Mouse (Mus musculus) gastrocnemius, adult 2 months (tissue): ENCODE data around the gene Dpp4. TPM values are rescaled to one million over a fixed set of nuclear protein-coding genes. Genes with fewer than 3 reads are reported as not detected.

Source experiments
- DNase-seq: peaks from one replicate; pipeline ENCODE4 v3.0.0; 2022
- H3K27ac ChIP-seq: fragments of 200-600 bp; 2 replicates; pipeline ENCODE4 v1.8.1; 2022; ENCODE audit warnings: mild to moderate bottlenecking
- H3K4me3 ChIP-seq: fragments of 200-600 bp; 2 replicates; pipeline ENCODE4 v1.8.1; 2022; ENCODE audit warnings: mild to moderate bottlenecking, moderate library complexity
- CTCF ChIP-seq: fragments of 200-600 bp; IDR thresholded peaks from 2 replicates; pipeline ENCODE4 v1.8.1; 2022; ENCODE audit warnings: antibody characterized with exemption, mild to moderate bottlenecking, moderate library complexity
- intact Hi-C: fragments of 180-260 bp; cut with DNase I; formaldehyde crosslinking; loops from one replicate; pipeline ENCODE4 v1.15.1; 2025
- long read RNA-seq, 2 experiments: library from polyadenylated mRNA; stranded (forward); transcript quantifications; one replicate each; pipeline ENCODE4 v2.0.0; 2021
- total RNA-seq, 2 experiments: library from RNA; stranded (reverse); gene quantifications; 2 replicates each; pipeline ENCODE4 v1.2.3; 2021

Dpp4 gene
- total RNA-seq, result 1 to 10 TPM; 4.6 to 5.2 TPM
- long read RNA-seq, experiment 1, full-length matches to known transcripts, result 6 of 7 reads
- long read RNA-seq, experiment 1, partial matches to known transcripts, result 0 of 7 reads
- long read RNA-seq, experiment 1, other reads (novel, unspliced or antisense), result 1 of 7 reads
- long read RNA-seq, experiment 2, result 0 reads

DNA sequence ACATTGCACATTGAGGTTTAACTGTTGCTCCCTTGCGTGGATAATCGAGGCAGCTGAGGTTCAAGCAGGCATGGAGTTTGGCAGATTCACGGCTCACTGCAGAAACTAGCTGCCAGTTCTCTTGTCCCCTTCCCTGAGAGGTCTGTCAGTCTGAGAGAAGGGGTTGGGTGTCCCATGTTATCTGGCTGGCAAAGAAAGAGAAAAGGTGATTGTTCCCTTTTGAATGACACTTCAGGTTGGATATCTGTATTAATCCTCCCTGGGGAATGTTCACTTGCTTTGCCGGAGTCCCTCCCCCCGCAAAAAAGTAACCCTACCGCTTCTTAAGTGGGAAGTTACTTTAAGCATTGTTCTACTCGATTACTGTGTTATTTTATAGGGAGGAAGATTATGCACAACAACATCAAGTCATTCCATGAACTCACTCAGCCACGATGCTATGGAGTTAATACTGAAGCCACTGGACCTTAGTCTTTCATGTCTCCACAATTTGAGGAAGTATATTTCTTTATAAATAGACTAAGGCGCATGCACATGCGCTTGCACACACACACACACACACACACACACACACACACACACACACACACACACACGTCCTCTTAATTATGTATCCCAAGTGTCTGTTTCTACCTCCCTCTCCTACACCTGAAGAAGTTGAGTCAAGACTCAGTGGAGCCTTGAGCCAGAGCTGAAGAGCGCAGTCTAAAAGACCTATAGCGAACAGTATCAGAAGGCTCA lies at the start of gene Dpp4:
Dpp4 (minus strand) TSS at position 151 of the 741 bp plus-strand sequence.
- DNase-seq, result no peak
- H3K27ac ChIP-seq, result peak within 1 kb of the TSS; percentile 79
- no peak for TF ChIP-seq CTCF
- peak within 1 kb of the TSS; percentile 73 for H3K4me3 ChIP-seq
- intact Hi-C loops, result no loop called here

GRCm38 (mm10) chr2:62460815-62461450 lies 48.9 kb upstream of the Dpp4 start:
- H3K27ac ChIP-seq, result no peak overlapping the region
- H3K4me3 ChIP-seq, result no peak overlapping the region
- intact Hi-C loops, result no loop called here
- no peak for TF ChIP-seq CTCF
- DNase-seq, result no peak

GRCm38 (mm10) chr2:62460231-62460710 lies 48.2 kb upstream of the Dpp4 start:
- Histone ChIP-seq H3K27ac (no peak overlapping the region), H3K4me3 (no peak overlapping the region)
- DNase-seq, result no peak
- no peak for TF ChIP-seq CTCF
- intact Hi-C loops, result no loop called here

GRCm38 (mm10) chr2:62459241-62460174 lies 47.5 kb upstream of the Dpp4 start:
- Histone ChIP-seq H3K4me3 (peak overlapping the region; percentile 36), H3K27ac (no peak overlapping the region)
- intact Hi-C loops, result loop anchor here (5.0 kb wide), 2 partner anchors 112 to 472 kb away; no protein-coding TSS in a partner anchor
- no peak for TF ChIP-seq CTCF
- no peak for DNase-seq

DNA sequence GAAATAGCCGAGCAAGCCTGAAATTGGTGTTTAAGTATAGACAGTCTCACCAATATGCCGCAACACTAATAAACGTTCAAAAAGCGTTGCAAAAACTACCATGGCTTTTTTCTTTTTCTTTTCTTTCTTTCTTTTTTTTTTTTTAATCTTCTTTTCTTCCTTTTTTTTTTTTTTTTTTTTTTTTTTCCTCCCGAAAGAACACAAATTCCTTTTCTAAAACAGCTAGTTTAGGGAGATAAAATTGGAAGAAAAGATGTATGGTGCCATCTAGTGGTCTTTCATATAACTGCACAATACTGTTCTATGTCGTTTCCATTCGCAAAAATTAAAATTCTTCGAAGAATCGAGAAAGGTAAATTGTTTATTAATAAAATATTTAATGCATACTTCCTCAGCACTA lies 46.0 kb upstream of the Dpp4 start:
- no peak overlapping the region for H3K4me3 ChIP-seq
- TF ChIP-seq CTCF, result peak; percentile 74
- no peak overlapping the region for H3K27ac ChIP-seq
- intact Hi-C loops, result loop anchor here (5.0 kb wide), 2 partner anchors 111 to 471 kb away; no protein-coding TSS in a partner anchor
- no peak for DNase-seq

DNA sequence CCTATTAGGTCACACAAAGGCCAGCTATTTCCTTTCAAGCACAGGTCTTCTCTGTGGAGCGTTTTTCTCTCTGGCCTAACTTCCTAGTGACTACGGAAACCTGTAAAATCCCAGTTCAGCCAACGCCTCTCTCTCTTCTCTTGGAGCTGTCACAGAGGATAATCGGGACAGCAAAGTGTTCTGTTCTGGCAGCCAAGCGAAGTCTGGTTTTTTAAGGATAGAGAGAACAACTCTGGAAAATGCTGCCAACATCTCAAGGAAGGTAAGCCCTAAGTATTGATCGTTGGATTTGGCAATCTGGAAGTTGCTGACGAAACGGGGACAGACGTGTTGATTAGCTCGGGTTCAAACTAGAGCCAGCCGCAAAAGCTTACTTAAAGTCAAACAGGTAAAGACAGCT lies 43.0 kb upstream of the Dpp4 start:
- Histone ChIP-seq H3K27ac (no peak overlapping the region), H3K4me3 (no peak overlapping the region)
- no peak for TF ChIP-seq CTCF
- intact Hi-C loops, result loop anchor here (5.0 kb wide), 2 partner anchors 108 to 468 kb away; no protein-coding TSS in a partner anchor
- no peak for DNase-seq

GRCm38 (mm10) chr2:62454033-62454432 lies 42.0 kb upstream of the Dpp4 start:
- intact Hi-C loops, result no loop called here
- Histone ChIP-seq H3K4me3 (no peak overlapping the region), H3K27ac (no peak overlapping the region)
- no peak for TF ChIP-seq CTCF
- no peak for DNase-seq

- H3K4me3 ChIP-seq, result peak overlapping the region; percentile 39
These were observed 38.3 kb upstream of the Dpp4 start for GRCm38 (mm10) chr2:62450364-62450763.

GRCm38 (mm10) chr2:62449692-62450346 lies 37.8 kb upstream of the Dpp4 start:
- Histone ChIP-seq H3K4me3 (peak overlapping the region; percentile 39), H3K27ac (no peak overlapping the region)
- DNase-seq, result no peak
- TF ChIP-seq CTCF, result no peak
- intact Hi-C loops, result no loop called here

More at GRCm38 (mm10) chr2:62450364-62450763, 38.3 kb upstream of the Dpp4 start:
- no peak for TF ChIP-seq CTCF
- intact Hi-C loops, result no loop called here
- DNase-seq, result no peak
- no peak overlapping the region for H3K27ac ChIP-seq

DNA sequence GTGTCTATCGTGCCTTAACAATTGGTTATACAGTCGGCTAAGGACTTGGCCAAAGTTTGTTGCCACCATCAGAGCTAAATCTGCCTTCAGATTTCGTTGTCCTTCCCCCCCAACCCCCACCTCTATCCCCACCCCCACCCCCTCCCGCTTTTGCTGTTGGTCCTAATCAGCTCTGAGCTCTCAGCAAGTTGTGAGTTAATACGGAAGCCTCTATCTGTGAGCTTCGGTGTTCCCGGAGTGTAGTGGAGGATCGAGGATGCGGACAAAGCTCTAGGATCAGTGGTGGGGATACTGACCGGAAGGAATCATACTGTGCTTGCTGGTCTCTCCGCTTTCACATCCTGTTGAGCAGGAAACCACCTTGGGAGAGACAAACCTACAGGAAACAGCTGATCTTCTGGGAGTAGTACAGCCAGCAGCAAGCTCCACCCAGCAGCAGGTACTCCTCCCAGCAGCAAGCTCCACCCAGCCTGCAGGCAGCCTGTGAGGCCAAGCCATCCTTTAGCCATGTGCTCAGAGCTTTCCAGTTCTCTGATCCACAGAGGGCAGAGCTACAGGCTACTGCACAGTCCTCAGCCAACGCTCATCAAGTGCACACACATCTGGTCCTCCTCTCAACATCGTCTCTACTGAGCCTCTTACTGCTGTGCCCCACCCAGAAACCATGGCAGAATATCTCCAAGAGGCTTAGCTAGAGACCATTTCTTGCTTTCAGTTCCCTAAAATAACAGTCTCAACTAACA lies 28.9 kb upstream of the Dpp4 start:
- peak; percentile 61 for DNase-seq
- intact Hi-C loops, result no loop called here
- Histone ChIP-seq H3K27ac (peak overlapping the region; percentile 62), H3K4me3 (peak overlapping the region; percentile 55)
- TF ChIP-seq CTCF, result no peak

- TF ChIP-seq CTCF, result no peak
- intact Hi-C loops, result no loop called here
- no peak for DNase-seq
- no peak overlapping the region for H3K27ac ChIP-seq
- no peak overlapping the region for H3K4me3 ChIP-seq
These were observed 28.1 kb upstream of the Dpp4 start for GRCm38 (mm10) chr2:62440083-62440482.
